Mouse (Mus musculus) left cerebral cortex, postnatal 36 days (tissue): Measurements from ENCODE around the gene Crispld2. TPM values are rescaled to one million over a fixed set of nuclear protein-coding genes. Genes with fewer than 3 reads are reported as not detected.
A peak's percentile ranks its signal among the peaks of the same experiment; 100 is the strongest.

Experiments
- DNase-seq, 2 experiments: peaks; one replicate each; pipeline ENCODE4 v3.0.0; 2021 to 2022; ENCODE audit warnings: low spot score in 2 of 2, mixed read lengths in 1 of 2
- intact Hi-C: fragments of 180-260 bp; cut with DNase I; formaldehyde crosslinking; loops from one replicate; pipeline ENCODE4 v1.15.1; 2025
- total RNA-seq, 2 experiments: library from RNA; stranded (reverse); gene quantifications; 2 replicates each; pipeline ENCODE4 v1.2.3; 2021

Crispld2 gene
- total RNA-seq, 2 experiments from 2014 or later, result 1.9 to 2.8 TPM

DNA sequence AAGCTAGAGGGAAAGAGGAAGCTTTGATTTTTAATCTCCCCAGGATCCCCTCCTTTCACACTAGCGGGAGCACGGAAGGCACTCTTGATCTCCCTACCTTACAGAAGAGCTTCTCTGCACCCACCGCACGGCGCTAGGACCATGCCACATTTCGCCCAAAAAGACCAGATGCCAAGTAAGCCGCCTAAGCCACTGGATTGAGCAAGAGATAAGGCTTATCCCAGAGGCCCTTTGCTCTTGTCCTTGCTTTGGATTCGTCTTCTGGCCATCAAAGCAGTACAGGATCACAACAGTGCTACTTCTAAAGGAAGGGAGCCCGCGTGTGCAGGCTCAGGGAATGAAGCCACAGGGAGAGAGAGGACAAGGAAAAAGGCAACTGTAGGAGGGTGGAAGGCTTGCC lies 102.6 kb downstream of the Crispld2 start:
- intact Hi-C loops, result no loop called here
- DNase-seq, result no peak

DNA sequence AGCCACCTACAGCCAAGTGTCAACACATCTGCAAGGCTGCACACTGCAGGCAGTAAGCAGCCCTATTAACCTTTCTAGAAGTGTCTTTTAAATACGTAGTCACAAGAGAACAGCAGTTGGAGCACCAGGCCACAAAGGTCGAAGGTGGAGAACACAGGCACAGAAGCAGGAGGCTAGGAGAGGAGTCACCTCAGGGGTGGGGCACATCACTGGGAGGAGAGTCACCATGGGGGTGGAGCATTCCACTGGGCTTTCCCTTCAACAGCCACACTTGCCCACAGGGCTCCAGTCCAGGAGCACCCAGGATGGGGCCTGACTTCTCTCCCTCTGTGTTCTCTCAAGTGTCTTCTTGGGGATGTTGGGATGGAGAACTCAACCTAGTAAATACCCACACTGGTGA lies 104.2 kb downstream of the Crispld2 start:
- no peak for DNase-seq
- intact Hi-C loops, result no loop called here

DNA sequence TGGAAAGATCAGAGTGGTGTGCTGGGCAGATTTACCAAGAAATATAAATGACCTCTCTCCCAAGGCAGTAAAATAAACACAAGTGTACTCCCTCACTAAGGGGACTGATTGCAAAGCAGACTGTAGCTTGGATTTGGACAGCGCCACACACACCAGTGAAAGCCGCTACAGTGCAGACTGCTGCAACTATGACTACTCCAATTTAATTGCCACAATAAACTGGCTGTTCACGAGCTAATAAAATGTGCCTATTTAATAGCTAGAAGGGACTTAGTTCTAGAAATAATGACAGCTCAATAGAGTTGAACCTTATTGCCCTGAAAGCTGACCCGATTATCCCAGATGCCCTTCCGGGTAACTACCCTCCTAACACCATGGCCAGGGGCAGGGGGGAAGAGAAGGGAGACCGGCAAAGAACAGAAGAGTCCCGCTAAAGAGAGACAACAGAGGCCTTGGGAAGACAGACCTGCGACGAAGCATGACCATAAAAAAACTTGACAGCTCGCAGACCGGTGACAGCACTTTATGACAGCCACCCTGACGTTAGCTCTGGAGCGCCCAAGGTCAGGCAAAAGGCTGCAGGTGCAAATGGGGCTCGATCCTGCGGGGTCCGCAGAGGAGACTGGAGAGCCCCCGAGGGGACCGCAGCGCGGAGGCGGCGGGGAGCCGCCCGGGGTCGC lies 108.3 kb downstream of the Crispld2 start:
- intact Hi-C loops, result no loop called here
- DNase-seq, result no peak

- intact Hi-C loops, result no loop called here
Observed at GRCm38 (mm10) chr8:120101068-120101972, 109.1 kb downstream of the Crispld2 start, which contains the start of gene Zdhhc7. Gene Zdhhc7 (minus strand): TSS chr8:120101482.

More at GRCm38 (mm10) chr8:120101068-120101972, 109.1 kb downstream of the Crispld2 start, which contains the start of gene Zdhhc7:
- peak; percentile 89 for DNase-seq

Other genes starting within 250 kb of the Crispld2 start
- gene Tldc1, start 214.0 kb upstream of the Crispld2 start, total RNA-seq, result 10 to 100 TPM; 14.3 to 14.5 TPM
- 10 to 100 TPM; 56.9 to 57.0 TPM for gene Cotl1, start 151.9 kb upstream of the Crispld2 start, total RNA-seq
- 1 to 10 TPM; 6.9 to 7.5 TPM for gene Klhl36, start 130.2 kb upstream of the Crispld2 start, total RNA-seq
- 10 to 100 TPM; 80.6 to 96.0 TPM for gene Usp10, start 82.1 kb upstream of the Crispld2 start, total RNA-seq
- 10 to 100 TPM; 10.3 to 10.6 TPM for gene Gm20388, start 81.6 kb upstream of the Crispld2 start, total RNA-seq
- gene Zdhhc7, start 109.0 kb downstream of the Crispld2 start, total RNA-seq, result 10 to 100 TPM; 31.0 to 36.0 TPM
- gene 6430548M08Rik, start 121.7 kb downstream of the Crispld2 start, total RNA-seq, result 100 to 1,000 TPM; 246 to 248 TPM
- gene Fam92b, start 185.0 kb downstream of the Crispld2 start, total RNA-seq, result under 1 TPM; 0.27 to 0.45 TPM
- 10 to 100 TPM; 64.1 to 87.6 TPM for gene Gse1, start 236.0 kb downstream of the Crispld2 start, total RNA-seq